Mouse (Mus musculus) lung, postnatal 0 days (tissue): ENCODE data around the gene Mrpl54.

Experiments
- CTCF ChIP-seq: IDR thresholded peaks from 2 replicates; pipeline ENCODE4 v1.5.1; 2016; ENCODE audit warnings: antibody characterized with exemption, mild to moderate bottlenecking
- EP300 ChIP-seq: IDR thresholded peaks from 2 replicates; pipeline ENCODE4 v1.6.1; 2016; ENCODE audit warnings: antibody characterized with exemption, mild to moderate bottlenecking, control low read depth

GRCm38 (mm10) chr10:81233226-81233585 lies 33.5 kb downstream of the Mrpl54 start:
- TF ChIP-seq EP300 (no peak), CTCF (no peak)
